Mouse (Mus musculus) forebrain, embryonic 16.5 days (tissue): ENCODE data around the gene Gm17660. TPM values are rescaled to one million over a fixed set of nuclear protein-coding genes. Genes with fewer than 3 reads are reported as not detected.

ENCODE experiments used
- ATAC-seq: fragments of 200-750 bp; cut with Nextera tagmentation; 2 replicates; pipeline ENCODE4 v1.8.0; 2017; ENCODE audit warnings: mild to moderate bottlenecking, moderate library complexity
- H3K27ac ChIP-seq: fragments of 300-500 bp; sonication (generic); 2 replicates; pipeline ENCODE4 v1.5.1; 2014; ENCODE audit warnings: low read length, control low read depth
- H3K27me3 ChIP-seq: fragments of 300-500 bp; sonication (generic); replicated peaks from 2 replicates; pipeline ENCODE4 v1.6.1; 2014; ENCODE audit warnings: low read length; ENCODE audit not compliant: control insufficient read depth, insufficient read depth
- H3K36me3 ChIP-seq: fragments of 300-500 bp; sonication (generic); 2 replicates; pipeline ENCODE4 v1.6.1; 2014; ENCODE audit not compliant: control insufficient read depth, insufficient read depth
- H3K4me1 ChIP-seq: fragments of 300-500 bp; sonication (generic); replicated peaks from 2 replicates; pipeline ENCODE4 v1.6.1; 2014; ENCODE audit warnings: low read length; ENCODE audit not compliant: control insufficient read depth, insufficient read depth
- H3K4me2 ChIP-seq: fragments of 300-500 bp; sonication (generic); 2 replicates; pipeline ENCODE4 v1.6.1; 2014; ENCODE audit warnings: mild to moderate bottlenecking, low read length, control low read depth
- H3K4me3 ChIP-seq: fragments of 300-500 bp; sonication (generic); replicated peaks from 2 replicates; pipeline ENCODE4 v1.5.1; 2014; ENCODE audit warnings: mild to moderate bottlenecking, low read length, control low read depth
- H3K9ac ChIP-seq: fragments of 300-500 bp; sonication (generic); replicated peaks from 2 replicates; pipeline ENCODE4 v1.6.1; 2014; ENCODE audit warnings: low read depth, low read length, control low read depth
- H3K9me3 ChIP-seq: fragments of 300-500 bp; sonication (generic); 2 replicates; pipeline ENCODE4 v1.6.1; 2016; ENCODE audit warnings: low read length; ENCODE audit not compliant: control insufficient read depth
- WGBS: fragments of 180-500 bp; shearing (Covaris S2); extraction: QIAGEN DNeasy Blood & Tissue Kit; methylation state at CpG from one replicate; pipeline ENCODE4 v1.1.7; 2014; 5-methylcytosine and 5-hydroxymethylcytosine counted together
- polyA plus RNA-seq: library from polyadenylated mRNA; unstranded; fragments of >200 nt; fragmentation: Nextera tagmentation; extraction: Ambion mirVana; gene quantifications from 2 replicates; pipeline ENCODE4 v1.2.1, GENCODE M21; 2015

Gene Gm17660
- not detected in 2 replicates for polyA plus RNA-seq

DNA sequence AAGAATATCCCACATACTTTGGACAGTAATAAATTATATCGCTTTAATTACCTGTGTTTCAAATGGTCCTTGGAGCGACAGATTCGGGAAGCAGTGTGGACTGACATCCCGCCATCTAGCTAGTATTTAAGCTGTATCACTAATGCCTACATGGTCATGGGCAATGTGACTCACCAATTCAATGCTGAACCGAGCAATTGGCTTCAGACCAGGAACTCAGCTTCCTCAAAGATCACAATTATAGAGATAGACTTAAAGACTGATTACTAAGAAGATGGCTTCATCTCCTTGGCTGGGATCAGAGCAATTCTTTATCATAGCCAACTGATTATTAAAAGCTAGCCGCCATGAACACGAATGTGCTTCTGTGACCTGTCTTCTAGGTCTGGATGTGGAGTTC lies at the start of gene Gm17660:
Gene Gm17660 (minus strand): TSS at position 101 of the 400 bp plus-strand sequence.
- 95% methylated on average over 7 of the region's 7 CpGs for WGBS
- Histone ChIP-seq H3K9me3 (no peaks in the 10 kb centered on the region), H3K27me3 (no peaks in the 10 kb centered on the region), H3K36me3 (no peaks in the 10 kb centered on the region), H3K4me3 (no peak within 1 kb of the TSS), H3K4me1 (0 out of 2 replicates have a peak, but pooled peaks cover 4% of the 10 kb centered on the region), H3K4me2 (no peak within 1 kb of the TSS), H3K9ac (no peak within 1 kb of the TSS), H3K27ac (no peak within 1 kb of the TSS)
- no peak for ATAC-seq

DNA sequence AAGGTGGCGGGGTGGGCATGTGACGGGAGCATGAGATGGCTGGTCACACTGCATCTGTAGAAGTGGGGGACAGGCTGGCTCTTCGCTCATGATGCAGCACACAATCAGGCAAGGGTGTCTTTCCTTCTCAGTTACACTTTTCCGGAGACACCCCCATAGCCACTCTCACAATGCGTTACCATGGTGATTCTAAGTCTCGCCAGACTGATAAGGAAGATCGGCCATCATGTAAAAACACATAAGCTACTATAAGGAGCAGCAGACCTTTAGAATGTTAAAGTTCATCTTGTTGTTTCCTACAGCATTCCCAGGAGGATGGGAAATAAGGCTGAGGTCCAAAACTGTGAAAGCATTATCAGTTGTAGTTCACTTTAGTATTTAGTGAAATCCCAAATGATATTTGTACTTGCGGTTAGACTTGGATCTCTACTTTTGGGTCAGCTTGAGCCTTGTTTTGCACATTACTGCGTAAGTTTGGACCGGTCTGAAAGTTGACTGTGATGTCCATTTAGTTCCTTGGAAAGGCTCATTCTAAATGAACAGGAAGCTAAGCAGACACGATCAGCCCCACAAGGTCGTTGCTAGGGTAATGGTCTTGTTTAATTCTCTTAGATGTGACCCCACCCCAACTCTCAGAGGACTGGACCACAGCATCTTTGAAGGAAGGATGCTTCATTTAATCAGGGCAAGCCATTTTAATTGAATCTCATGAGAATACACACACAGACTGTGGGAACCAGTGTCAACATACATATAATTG lies 49.3 kb upstream of the Gm17660 start:
- Histone ChIP-seq H3K27me3 (no peaks in the 10 kb centered on the region), H3K4me1 (no peaks in the 10 kb centered on the region), H3K4me3 (no peak overlapping the region), H3K27ac (no peak overlapping the region), H3K9ac (no peak overlapping the region), H3K36me3 (no peaks in the 10 kb centered on the region), H3K4me2 (no peak overlapping the region), H3K9me3 (no peaks in the 10 kb centered on the region)
- no peak for ATAC-seq
- 88% methylated on average over 12 of the region's 12 CpGs for WGBS

DNA sequence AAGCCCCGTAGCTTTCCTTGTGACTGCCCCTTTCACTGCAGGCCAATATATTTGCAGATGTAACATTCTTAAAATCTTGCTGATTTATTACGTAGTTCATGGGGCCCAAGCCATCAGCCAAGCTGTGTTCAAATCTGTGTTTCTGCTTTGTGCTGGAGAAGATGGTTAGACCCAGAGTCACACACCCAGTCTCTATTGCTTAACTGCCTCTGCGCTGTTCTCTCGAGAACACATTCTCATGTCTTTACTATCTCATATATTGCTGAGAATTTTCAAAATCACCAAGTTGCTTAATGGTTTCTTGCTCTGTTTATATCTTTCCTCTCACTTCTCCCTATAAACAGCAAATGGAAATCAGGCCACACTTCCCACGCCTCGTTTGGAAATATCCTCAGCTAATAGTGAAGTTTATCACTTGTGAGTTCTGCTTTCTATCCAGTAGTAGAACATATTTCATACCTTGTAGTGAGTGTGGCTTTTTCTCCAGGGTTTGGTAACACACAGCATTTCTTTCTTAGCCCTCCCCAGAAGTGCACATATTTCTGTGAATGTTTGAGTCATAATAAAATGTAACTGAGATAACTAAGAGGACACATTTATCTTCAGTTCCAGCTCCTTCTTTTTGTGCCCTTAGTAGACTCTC lies 46.7 kb upstream of the Gm17660 start:
- Histone ChIP-seq H3K27me3 (no peaks in the 10 kb centered on the region), H3K27ac (no peak overlapping the region), H3K4me3 (no peak overlapping the region), H3K4me2 (no peak overlapping the region), H3K36me3 (no peaks in the 10 kb centered on the region), H3K4me1 (no peaks in the 10 kb centered on the region), H3K9ac (no peak overlapping the region), H3K9me3 (no peaks in the 10 kb centered on the region)
- 92% methylated on average over 6 of the region's 6 CpGs for WGBS
- no peak for ATAC-seq

DNA sequence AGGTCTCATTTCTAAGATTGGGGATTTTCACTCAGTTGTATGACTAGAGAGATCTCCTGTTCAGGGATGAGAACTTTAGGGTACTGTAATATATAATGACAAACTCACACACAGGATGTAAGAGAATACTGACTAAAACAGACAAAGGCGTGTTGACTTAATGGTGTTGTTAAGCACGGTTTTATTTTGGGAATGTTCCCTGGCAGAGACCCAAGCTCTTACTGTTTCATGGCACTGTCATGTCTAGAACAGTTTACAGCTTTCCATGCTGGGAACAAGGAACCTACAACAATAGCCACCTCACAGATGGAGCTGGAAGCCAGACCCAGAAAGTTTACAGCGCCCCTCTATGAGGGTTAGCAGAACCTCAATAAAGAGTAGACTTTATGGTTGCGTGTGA lies 38.5 kb upstream of the Gm17660 start:
- Histone ChIP-seq H3K4me1 (peaks cover 36% of the 10 kb centered on the region), H3K4me3 (no peak overlapping the region), H3K27me3 (no peaks in the 10 kb centered on the region), H3K9ac (no peak overlapping the region), H3K27ac (no peak overlapping the region), H3K36me3 (no peaks in the 10 kb centered on the region), H3K9me3 (no peaks in the 10 kb centered on the region), H3K4me2 (no peak overlapping the region)
- WGBS, result 74% methylated on average over 4 of the region's 4 CpGs
- ATAC-seq, result no peak

DNA sequence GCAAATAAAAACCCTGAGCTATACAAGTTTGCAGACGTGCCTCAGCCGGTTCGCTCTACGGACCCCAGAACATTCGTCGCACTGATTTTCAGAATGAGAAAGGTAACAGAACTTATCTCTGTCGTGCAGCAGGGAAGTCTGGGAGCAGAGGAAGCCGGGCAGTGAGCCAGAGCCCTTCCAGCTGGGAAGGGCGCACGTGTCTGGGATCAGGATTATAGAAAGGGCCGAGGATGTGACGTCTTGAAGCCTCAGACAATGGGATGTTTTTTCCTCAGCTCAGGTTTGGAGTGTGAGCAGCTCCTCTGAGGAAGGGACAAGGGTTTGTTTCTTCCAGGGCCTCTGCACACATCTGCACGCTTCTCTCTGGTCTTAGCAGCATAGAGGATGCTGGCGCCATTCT lies 37.7 kb upstream of the Gm17660 start:
- Histone ChIP-seq H3K4me1 (peaks cover 43% of the 10 kb centered on the region), H3K27ac (peak overlapping the region; percentile 30; the same call in 1 of the 2 replicates), H3K9ac (no peak overlapping the region), H3K9me3 (no peaks in the 10 kb centered on the region), H3K27me3 (no peaks in the 10 kb centered on the region), H3K4me2 (no peak overlapping the region), H3K36me3 (no peaks in the 10 kb centered on the region), H3K4me3 (no peak overlapping the region)
- ATAC-seq, result no peak
- 47% methylated on average over 14 of the region's 14 CpGs for WGBS

DNA sequence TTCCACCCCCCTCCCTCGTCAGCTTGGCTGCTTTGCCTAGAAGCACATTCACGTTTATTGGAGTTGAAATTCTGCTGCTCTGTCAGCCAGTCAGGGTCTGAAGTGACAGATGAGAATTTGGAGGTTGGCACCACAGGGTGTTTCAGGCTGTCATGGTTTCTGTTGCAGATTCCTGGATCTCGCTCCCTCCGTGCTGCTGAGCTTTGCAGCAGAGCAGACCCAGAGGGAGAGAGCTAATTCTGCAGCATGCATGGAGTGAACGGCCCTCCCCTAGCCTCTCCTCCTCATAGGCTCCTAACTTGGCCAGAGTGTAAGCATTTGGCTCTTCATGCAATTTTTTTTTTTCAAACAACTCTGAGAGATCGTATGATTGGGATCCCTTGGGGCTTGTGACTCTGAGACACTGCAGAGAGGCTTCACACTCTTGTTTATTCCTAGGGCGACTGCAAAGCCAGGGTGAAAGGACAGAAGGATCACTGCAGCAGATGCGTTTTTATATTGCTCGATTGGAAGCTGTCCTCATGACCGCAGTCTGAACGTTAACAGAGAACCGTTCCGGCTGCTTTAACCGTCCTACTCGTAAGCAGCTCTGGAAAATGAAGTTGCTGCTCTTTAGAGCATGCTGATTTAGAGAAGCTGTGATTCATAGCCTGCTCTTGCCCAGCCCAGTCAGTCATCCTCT lies 36.2 kb upstream of the Gm17660 start, which contains the start of gene Sparcl1:
Gene Sparcl1 (minus strand): TSS at position 243 of the 682 bp plus-strand sequence.
- peak; percentile 71 for ATAC-seq

DNA sequence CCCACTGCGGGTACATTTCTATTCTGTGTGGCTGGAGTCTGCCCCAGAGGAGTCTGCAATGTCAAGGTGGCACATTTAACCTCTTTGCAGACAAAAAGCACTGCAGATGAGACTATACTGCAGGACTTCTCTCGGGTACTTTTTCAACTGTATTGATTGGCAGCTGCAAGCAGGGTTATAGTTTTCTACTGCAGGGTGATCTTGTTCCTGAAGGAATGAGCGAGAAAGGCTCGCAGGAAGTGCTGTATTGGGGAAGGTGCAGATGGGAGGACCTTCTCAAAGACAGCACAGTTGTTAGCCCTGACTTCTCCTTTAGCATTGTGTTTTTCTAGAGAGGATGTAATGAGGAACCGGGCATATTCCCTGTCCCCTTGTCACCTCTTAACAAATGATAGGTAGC lies 35.1 kb upstream of the Gm17660 start:
- no peak overlapping the region for H3K9ac ChIP-seq
- peak overlapping the region; percentile 7 for H3K4me3 ChIP-seq
- H3K9me3 ChIP-seq, result no peaks in the 10 kb centered on the region
- WGBS, result 22% methylated on average over 5 of the region's 5 CpGs
- H3K4me2 ChIP-seq, result peak overlapping the region; percentile 35
- peaks cover 63% of the 10 kb centered on the region for H3K4me1 ChIP-seq
- no peaks in the 10 kb centered on the region for H3K36me3 ChIP-seq
- peak overlapping the region; percentile 16 for H3K27ac ChIP-seq
- no peaks in the 10 kb centered on the region for H3K27me3 ChIP-seq
- no peak for ATAC-seq

More for the DNA sequence above, 36.2 kb upstream of the Gm17660 start, which contains the start of gene Sparcl1:
- peak within 1 kb of the TSS; percentile 30 for H3K4me3 ChIP-seq
- peaks cover 58% of the 10 kb centered on the region for H3K4me1 ChIP-seq
- H3K27ac ChIP-seq, result peak within 1 kb of the TSS; percentile 80
- no peaks in the 10 kb centered on the region for H3K36me3 ChIP-seq
- H3K27me3 ChIP-seq, result no peaks in the 10 kb centered on the region
- 28% methylated on average over 15 of the region's 15 CpGs for WGBS
- peak within 1 kb of the TSS; percentile 46 for H3K4me2 ChIP-seq
- no peaks in the 10 kb centered on the region for H3K9me3 ChIP-seq
- peak within 1 kb of the TSS; percentile 36 for H3K9ac ChIP-seq

DNA sequence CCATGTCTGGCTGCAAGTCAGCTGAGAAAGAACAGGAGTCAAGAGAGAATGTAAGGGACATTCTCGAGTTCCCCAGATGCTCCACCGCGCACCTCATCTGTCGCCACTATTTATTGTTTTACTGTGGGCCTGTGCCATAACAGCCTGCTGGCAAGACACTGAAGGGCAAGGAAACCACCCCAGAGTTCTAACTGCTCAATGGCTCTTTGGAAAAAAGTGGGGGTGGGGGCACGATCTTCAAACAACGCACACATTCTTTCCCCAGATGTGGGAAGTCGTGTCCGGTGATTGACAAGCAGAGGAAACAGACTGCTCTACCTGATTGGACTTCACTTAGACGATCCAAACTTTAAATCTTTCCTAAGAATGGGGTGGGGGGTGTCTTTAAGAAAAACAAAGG lies 34.6 kb upstream of the Gm17660 start:
- H3K4me2 ChIP-seq, result peak overlapping the region; percentile 35
- peaks cover 63% of the 10 kb centered on the region for H3K4me1 ChIP-seq
- 0 out of 2 replicates have a peak overlapping the region, but pooled peaks have one; percentile 6 for H3K9ac ChIP-seq
- peak overlapping the region; percentile 9 for H3K4me3 ChIP-seq
- WGBS, result 14% methylated on average over 9 of the region's 9 CpGs
- H3K27ac ChIP-seq, result 0 out of 2 replicates have a peak overlapping the region, but pooled peaks have one; percentile 52
- H3K36me3 ChIP-seq, result no peaks in the 10 kb centered on the region
- no peaks in the 10 kb centered on the region for H3K9me3 ChIP-seq
- no peak for ATAC-seq
- no peaks in the 10 kb centered on the region for H3K27me3 ChIP-seq
